Mouse (Mus musculus) kidney, adult 18-20 months (tissue): ENCODE data around the gene Zfp451.
A peak's percentile ranks its signal among the peaks of the same experiment; 100 is the strongest.
"Not testable (repeated sequence)": the region's sequence is repeated elsewhere in the genome, so short reads cannot be mapped to it uniquely, and the experiment has no call there.

Experiments
- DNase-seq: peaks from one replicate; pipeline ENCODE4 v3.0.0; 2021

Gene Zfp451

DNA sequence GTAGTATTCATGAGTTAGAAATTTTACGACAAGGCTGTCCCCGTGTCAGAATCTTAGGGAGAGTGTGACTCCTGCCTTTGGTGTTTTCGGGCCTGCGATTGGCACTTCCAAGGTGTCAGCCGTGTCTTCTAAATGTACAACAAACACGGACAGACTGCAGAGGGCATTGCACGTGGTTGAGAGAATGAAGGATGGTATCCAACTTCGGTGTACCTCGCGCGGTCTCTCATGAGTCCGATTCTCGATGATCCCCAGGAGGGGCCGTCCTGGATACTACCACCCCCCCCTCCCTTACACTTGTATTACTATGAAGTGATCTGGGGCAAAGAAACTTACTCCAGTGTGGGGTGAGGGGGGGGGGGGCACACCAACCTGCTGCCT, 57.4 kb downstream of the Zfp451 start:
- peak; percentile 29 for DNase-seq

DNA sequence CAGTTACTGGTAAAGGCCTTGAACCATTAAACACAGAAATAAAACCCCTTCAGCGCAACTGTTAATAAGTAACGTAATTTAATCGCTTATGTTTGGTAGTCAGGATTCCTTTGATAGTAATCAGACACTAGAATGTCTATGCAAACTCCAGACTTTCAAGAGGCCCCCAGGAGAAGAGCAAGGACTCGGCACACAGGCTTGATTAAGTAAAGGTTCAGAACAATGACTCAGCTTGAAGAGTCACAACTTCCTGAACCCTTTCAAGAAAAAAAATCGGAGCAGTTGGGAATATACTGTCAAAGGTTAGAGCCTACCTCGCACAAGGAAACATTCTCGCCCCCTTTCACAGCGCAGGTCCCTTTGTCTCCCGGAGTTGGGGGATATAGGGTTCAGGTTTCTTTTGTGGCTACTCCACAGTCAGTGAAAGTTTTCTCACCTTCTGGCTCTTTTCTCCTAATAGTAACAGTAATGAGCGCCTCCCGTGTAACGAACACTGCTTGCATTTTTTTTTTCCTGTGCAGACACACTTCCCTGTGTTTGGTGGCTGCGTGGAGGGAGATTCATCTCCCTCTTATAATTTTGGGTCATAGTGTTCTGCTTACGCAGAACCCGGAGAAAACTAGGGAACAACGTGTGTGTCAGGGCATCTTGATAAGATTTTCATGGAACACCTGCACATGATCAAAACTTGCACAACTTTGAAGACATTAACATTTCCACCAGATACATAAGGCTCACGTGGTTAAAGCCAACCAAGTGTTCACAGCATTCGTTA, 58.0 kb downstream of the Zfp451 start:
- peak; percentile 6 for DNase-seq

GRCm38 (mm10) chr1:33755799-33756198, 58.6 kb downstream of the Zfp451 start:
- no peak for DNase-seq

DNA sequence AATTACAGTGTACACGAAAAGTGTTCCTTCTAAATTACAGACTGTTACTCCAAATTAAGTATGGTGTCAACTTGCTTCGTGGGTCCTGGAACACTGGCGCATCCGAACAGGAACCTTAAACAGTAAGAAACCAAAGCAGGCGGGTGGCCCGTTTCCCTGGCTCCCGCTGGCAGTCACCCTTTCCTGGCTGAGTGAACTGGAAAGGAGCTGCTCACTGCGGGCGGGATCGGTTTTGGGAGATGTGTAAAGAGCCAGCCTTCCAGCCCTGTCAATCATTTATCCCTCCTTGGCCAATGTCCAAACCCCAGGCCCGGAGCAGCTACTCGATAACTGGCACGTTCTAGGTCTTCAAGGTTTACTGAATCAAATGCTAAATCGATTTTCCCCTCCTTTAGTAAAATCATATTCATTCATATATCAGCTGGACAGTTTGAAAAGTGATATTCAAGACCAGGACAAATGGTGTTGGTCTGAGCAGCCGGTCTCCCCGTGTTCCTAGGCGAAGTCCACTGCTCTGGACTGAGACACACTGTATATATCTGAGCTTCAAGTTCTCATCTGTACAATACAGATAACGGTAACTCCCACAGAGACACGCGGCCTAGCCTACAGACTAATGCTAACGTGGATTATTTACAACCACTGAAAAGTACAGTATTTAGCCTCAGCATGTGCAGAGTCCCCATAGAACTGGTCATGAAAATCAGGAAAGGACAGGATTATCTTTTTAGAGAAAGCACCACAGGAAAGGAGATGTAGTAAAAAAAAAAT, 59.2 kb downstream of the Zfp451 start:
- peak; percentile 82 for DNase-seq

- DNase-seq, result peak; percentile 44
Measured at GRCm38 (mm10) chr1:33754089-33754488, 60.3 kb downstream of the Zfp451 start.

GRCm38 (mm10) chr1:33751283-33751682, 63.1 kb downstream of the Zfp451 start:
- DNase-seq, result no peak

- not testable (repeated sequence) for DNase-seq
Measured at GRCm38 (mm10) chr1:33749709-33750108, 64.7 kb downstream of the Zfp451 start.

GRCm38 (mm10) chr1:33749109-33749508, 65.3 kb downstream of the Zfp451 start:
- DNase-seq, result no peak

- DNase-seq, result no peak
Measured at GRCm38 (mm10) chr1:33745901-33746300, 68.5 kb downstream of the Zfp451 start.

- DNase-seq, result not testable (repeated sequence)
Measured at GRCm38 (mm10) chr1:33744815-33745214, 69.6 kb downstream of the Zfp451 start.

DNA sequence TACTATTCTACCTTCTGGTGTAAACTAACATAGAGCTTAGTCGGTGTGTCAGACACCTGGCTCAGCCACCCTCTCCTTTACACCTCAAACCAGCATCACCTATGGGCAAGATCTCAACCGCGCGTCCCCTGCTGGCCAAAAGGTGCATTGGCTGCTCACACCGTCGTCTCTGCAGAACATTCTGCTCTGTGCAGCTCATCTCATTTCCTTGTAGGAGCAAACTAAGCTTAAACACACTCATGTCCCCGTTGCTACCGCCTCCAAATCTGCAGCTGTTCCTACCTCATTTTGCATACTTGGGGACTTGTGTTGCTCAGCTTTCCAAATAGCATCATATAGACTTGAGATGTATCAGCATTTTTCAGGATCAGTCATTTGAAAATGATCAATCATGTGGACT, 71.5 kb downstream of the Zfp451 start:
- DNase-seq, result peak; percentile 53

- peak; percentile 79 for DNase-seq
Measured at GRCm38 (mm10) chr1:33739302-33739701, 75.1 kb downstream of the Zfp451 start.

DNA sequence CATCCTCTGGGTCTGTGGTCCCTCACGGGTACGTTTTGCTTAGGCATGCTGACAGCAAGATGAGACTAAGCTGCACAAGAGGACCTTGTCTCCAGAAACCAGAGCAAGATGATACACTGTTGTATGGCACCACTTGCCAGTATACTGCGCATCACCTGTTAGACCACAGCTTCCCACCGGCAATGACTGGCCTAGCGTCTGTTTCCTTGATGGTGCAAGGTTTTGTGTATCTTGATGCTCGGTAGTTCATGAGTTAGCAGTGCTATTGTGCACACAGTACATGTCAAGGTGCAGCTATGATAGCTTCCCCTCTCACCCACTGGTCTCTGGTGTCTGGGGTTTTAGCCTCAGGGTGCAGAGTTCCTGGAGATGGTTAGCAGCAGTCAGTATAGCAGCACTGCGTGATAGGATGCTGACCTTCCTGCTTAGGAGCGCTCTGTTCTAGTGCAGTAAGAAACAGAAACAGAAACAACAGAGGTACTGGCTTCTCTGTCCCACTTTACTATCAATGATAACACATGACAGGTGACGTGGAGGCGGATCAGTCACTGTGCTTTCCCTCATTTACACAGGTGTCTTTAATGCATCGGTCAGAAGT, 75.6 kb downstream of the Zfp451 start:
- no peak for DNase-seq

DNA sequence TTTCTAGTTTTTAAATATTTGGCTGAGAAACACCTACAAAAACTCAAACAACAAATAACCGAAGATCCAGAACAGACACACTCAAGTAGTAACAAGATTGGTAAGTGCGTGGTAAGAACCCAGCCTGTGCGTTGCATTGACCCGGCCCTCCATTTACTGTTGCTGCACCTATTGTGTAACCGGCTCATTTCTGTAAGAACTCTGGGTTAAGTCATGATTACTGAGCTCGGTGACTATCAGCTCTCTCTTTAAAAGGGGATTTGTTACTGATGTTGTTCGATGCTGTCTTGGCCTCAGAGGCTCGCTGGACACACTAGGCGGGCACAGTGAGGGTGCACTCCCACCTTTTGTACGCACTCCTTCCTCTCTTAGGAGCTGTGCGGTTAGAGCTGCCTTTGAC, 76.1 kb downstream of the Zfp451 start:
- DNase-seq, result no peak

DNA sequence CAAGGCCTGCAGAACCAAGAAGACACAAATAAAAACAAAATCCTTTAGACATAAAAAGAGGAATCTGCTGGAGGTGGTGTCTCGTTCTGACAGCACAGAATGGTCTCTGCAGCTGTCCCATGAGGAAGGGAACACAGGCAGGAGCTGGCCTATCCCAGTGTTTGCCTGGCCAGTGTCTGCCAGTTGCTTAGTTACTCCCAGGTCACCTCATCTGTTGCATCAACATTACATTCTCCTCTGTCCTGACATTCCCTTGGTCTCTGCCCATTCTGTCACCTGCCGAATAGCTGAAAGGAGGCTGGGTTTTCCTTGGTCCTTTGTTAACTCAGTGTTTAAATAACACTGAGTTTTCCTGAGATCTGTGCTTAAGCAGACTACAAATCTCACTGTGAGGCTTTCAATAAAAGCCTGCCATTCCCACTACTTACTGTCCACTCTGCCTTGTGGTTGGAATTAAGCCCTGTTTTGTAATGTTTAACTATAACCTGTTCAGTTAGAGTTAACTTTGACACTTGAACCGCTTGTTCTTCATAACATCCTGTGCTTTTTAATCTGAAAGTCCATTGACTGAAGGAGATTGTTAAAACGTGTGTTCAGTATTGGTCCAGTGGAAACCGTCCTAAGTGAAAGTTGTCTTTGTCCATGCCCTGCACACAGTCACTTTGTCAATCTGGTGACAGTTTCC, 80.3 kb downstream of the Zfp451 start:
- peak; percentile 21 for DNase-seq

DNA sequence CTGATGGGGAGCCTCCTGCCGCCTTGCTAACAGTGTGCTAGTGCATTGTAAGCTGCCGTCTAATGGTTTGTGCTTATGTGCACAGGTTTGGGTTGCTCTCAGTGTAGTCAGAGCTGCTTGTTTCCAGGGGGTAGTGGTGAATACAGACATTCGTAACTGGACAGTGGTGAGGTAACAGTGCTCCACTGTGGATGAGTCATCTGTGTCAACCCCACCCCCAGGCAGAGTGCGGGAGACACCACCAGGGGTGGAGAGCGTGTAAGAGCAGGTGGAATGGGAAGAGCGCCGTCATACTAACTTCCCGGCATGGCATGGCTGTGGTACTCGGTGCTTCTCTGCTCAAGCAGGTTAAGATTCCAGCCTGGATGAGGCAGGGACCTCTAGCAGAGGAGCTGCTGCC, 81.4 kb downstream of the Zfp451 start:
- no peak for DNase-seq

- DNase-seq, result no peak
Measured at GRCm38 (mm10) chr1:33725086-33725485, 89.3 kb downstream of the Zfp451 start.

GRCm38 (mm10) chr1:33724516-33724915, 89.9 kb downstream of the Zfp451 start:
- DNase-seq, result no peak

DNA sequence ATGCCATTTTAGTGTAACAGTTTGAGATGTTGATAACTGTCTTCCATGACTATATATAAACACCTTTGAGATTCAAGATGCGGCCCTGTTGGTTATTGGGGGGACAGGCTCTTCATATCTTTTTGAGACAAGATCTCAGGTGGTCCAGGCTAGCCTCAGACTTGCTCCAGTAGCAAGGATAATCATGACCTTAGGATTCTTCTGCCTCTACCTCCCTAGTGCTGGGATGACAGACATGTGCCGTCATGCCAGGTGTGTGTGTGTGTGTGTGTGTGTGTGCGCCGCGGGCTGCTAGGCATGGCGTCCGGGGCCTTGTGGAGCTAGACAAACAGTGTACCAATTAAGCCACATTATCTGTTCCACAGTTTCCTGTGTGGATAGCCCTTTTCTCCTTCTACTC, 93.4 kb downstream of the Zfp451 start:
- no peak for DNase-seq

GRCm38 (mm10) chr1:33720231-33720630, 94.2 kb downstream of the Zfp451 start:
- no peak for DNase-seq

- peak; percentile 88 for DNase-seq
Measured at GRCm38 (mm10) chr1:33719733-33720225, 94.6 kb downstream of the Zfp451 start, which contains the start of gene Rab23. TSS of gene Rab23 (plus strand) at chr1:33719887.

GRCm38 (mm10) chr1:33717636-33718035, 96.8 kb downstream of the Zfp451 start:
- DNase-seq, result no peak

- DNase-seq, result no peak
Measured at GRCm38 (mm10) chr1:33714796-33715195, 99.6 kb downstream of the Zfp451 start.
